Mouse (Mus musculus): ENCODE measurements around the gene Slco2a1.

DNA sequence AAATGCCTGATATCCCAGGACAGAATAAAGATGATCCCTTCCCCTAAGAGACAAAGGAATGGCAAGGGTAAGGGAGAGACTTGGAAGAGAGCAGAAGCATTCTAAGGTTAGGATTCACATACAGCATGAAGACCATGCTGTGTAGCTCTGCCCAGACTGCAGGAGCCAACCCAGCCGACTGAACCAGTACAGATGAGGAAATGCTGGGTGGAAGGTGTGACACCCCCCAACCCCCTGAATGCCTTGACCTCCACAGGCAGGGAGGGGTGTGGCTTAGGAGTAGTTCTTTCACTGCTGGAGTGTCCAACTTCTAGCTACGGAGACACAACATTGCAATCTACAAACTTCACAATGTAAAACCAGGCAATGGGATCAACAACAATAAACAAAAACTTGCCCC lies 121.4 kb downstream of the Slco2a1 start:
- TF ChIP-seq POLR2A (IDR thresholded peaks at IDR 0.05; ENCODE audit: borderline replicate concordance, extremely low read depth, low read depth, low read length), result peak; percentile 63; the same call in 1 of the 2 replicates
- TF ChIP-seq CTCF (IDR thresholded peaks at IDR 0.05; ENCODE audit: insufficient read depth, low read length), result no peak

Measured in lung, adult 2 months (tissue).